Mouse (Mus musculus) embryonic facial prominence, embryonic 13.5 days (tissue): ENCODE results near the gene Zfp13. TPM values are rescaled to one million over a fixed set of nuclear protein-coding genes. Genes with fewer than 3 reads are reported as not detected.

Experiments used
- ATAC-seq: fragments of 200-750 bp; cut with Nextera tagmentation; 2 replicates; pipeline ENCODE4 v1.8.0; 2017; ENCODE audit warnings: low read depth; ENCODE audit not compliant: insufficient number of reproducible peaks, insufficient read depth, low FRiP score, low TSS enrichment
- H3K27ac ChIP-seq: fragments of 300-500 bp; sonication (generic); 2 replicates; pipeline ENCODE4 v1.5.1; 2015; ENCODE audit warnings: moderate library complexity, mild to moderate bottlenecking, inconsistent platforms
- H3K27me3 ChIP-seq: fragments of 300-500 bp; sonication (generic); 2 replicates; pipeline ENCODE4 v1.6.1; 2015; ENCODE audit warnings: mild to moderate bottlenecking, inconsistent platforms
- H3K36me3 ChIP-seq: fragments of 300-500 bp; sonication (generic); 2 replicates; pipeline ENCODE4 v1.6.1; 2015; ENCODE audit warnings: mild to moderate bottlenecking, inconsistent platforms
- H3K4me1 ChIP-seq: fragments of 300-500 bp; sonication (generic); 2 replicates; pipeline ENCODE4 v1.6.1; 2015; ENCODE audit warnings: inconsistent platforms
- H3K4me2 ChIP-seq: fragments of 300-500 bp; sonication (generic); 2 replicates; pipeline ENCODE4 v1.6.1; 2015; ENCODE audit warnings: moderate library complexity, mild to moderate bottlenecking, inconsistent platforms
- H3K4me3 ChIP-seq: fragments of 300-500 bp; sonication (generic); 2 replicates; pipeline ENCODE4 v1.5.1; 2015; ENCODE audit warnings: mild to moderate bottlenecking, inconsistent platforms
- H3K9ac ChIP-seq: fragments of 300-500 bp; sonication (generic); 2 replicates; pipeline ENCODE4 v1.6.1; 2015; ENCODE audit warnings: mild to moderate bottlenecking, inconsistent platforms
- H3K9me3 ChIP-seq: fragments of 300-500 bp; sonication (generic); 2 replicates; pipeline ENCODE4 v1.6.1; 2016; ENCODE audit warnings: inconsistent platforms
- WGBS: fragments of 180-500 bp; shearing (Covaris S2); methylation state at CpG from one replicate; pipeline ENCODE4 v1.1.7; 2015; ENCODE audit warnings: mixed read lengths; 5-methylcytosine and 5-hydroxymethylcytosine counted together
- polyA plus RNA-seq: library from polyadenylated mRNA; unstranded; fragments of >200 nt; fragmentation: Nextera tagmentation; extraction: Ambion mirVana; gene quantifications from 2 replicates; pipeline ENCODE4 v1.2.1, GENCODE M21; 2015

The Zfp13 gene
- 18.2 and 21.9 TPM in 2 replicates for polyA plus RNA-seq

GRCm38 (mm10) chr17:23598582-23599552, at the start of gene Zfp13:
TSS of gene Zfp13 (minus strand) at chr17:23599487.
- WGBS, result 5% methylated on average over 31 of the region's 31 CpGs
- Histone ChIP-seq H3K9me3 (no peaks in the 10 kb centered on the region), H3K36me3 (no peaks in the 10 kb centered on the region), H3K4me2 (peak within 1 kb of the TSS; percentile 78), H3K9ac (peak within 1 kb of the TSS; percentile 74), H3K4me1 (peaks cover 28% of the 10 kb centered on the region), H3K27me3 (no peaks in the 10 kb centered on the region), H3K27ac (peak within 1 kb of the TSS; percentile 95), H3K4me3 (peak within 1 kb of the TSS; percentile 47)
- peak; percentile 93 for ATAC-seq

DNA sequence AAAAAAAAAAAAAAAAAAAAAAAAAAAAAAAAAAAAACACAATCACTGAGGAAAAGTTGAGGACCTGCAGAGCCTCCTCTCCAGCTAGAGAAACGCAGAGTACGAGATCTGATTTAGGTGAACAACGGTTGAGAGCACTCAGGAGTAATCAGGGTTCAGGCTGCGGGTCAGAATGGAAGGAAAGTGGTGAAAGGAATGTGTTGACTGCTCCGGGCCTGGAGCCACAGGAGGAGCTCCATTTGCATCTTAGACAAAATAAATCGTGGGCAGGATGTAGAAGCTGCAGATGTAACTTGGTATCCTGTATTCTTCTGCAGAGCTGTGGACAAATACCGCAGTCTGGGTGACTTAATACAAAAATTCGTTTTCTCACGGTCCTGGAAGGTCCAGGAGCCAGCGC, 46.6 kb upstream of the Zfp13 start:
- Histone ChIP-seq H3K4me1 (peaks cover 12% of the 10 kb centered on the region), H3K9me3 (0 out of 2 replicates have a peak, but pooled peaks cover 1% of the 10 kb centered on the region), H3K4me3 (no peak overlapping the region), H3K4me2 (no peak overlapping the region), H3K27ac (no peak overlapping the region), H3K36me3 (no peaks in the 10 kb centered on the region), H3K9ac (no peak overlapping the region), H3K27me3 (peaks cover 49% of the 10 kb centered on the region)
- no peak for ATAC-seq
- 28% methylated on average over 10 of the region's 10 CpGs for WGBS

DNA sequence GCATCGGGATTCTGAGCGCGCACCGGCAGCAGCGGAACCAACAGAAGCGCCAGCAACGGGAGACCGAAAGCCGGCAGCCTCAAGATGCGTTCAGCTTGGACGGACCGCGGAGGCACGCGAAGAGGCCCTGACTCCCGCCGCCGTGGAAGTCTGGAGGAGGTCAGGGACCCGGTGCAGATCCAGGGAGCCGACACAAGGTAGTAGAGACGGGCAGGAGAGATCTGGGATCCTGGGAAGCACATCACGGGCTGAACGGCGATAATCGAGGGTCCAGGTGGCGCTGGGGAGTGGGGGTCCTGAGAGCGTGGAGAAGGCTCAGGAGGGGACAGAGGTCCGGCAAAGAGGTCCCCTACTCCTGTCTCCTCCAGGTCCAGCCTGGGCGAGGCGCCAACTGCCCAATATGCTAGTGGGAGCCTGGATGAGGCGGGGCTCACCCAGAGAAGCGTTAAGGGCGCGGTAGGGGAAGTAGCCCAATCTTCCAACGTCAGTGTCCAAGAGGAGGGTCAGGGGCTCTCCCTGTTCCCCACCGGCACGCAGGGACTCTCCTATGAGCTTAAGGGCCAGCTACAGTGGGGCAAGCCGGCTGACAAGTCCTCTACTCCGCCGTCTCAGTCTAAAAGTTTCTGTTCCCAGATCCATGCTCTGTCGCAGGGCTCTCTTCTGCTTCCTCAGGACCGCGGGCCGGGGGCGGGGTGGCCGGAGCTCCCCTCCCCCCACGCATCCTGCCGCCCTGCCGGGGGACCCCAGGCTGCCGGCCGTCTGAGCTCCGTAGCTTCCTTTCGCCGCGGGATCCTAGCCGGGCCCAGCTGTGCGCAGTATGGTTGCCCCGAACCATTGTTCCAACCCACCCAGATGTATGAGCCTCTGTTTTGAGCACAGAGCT, 45.6 kb upstream of the Zfp13 start, which contains the start of gene Mmp25:
Gene Mmp25 (minus strand): TSS at position 665 of the 883 bp plus-strand sequence.
- H3K27ac ChIP-seq, result no peak within 1 kb of the TSS
- no peak for ATAC-seq

DNA sequence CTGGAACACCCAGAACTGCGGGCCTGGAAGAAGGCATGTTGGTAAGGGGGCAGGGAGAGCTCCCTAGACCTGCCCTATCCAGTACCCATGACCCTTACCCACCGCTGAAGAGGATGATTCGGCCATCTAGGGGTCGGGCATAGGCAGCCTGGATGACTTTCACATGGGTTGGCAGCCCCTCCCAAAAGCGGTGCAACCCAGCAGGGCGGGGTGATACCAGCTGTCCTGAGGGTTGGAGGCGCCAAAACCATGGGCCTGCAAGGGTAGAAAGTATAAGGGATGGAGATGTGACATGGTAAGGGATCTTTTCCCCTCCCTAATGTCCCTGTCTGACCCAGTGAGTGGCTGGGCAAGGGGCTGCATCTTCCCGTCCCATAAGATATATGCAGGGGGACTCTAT, 32.0 kb upstream of the Zfp13 start:
- Histone ChIP-seq H3K27me3 (peaks cover 5% of the 10 kb centered on the region; the same call in 1 of the 2 replicates), H3K36me3 (no peaks in the 10 kb centered on the region), H3K4me1 (peaks cover 4% of the 10 kb centered on the region; the same call in 1 of the 2 replicates), H3K4me3 (no peak overlapping the region), H3K9me3 (no peaks in the 10 kb centered on the region), H3K9ac (no peak overlapping the region), H3K4me2 (no peak overlapping the region), H3K27ac (no peak overlapping the region)
- 83% methylated on average over 8 of the region's 8 CpGs for WGBS
- ATAC-seq, result no peak

More for the DNA sequence above, 45.6 kb upstream of the Zfp13 start, which contains the start of gene Mmp25:
- Histone ChIP-seq H3K9me3 (0 out of 2 replicates have a peak, but pooled peaks cover 3% of the 10 kb centered on the region), H3K4me2 (peak within 1 kb of the TSS; percentile 82), H3K27me3 (peaks cover 49% of the 10 kb centered on the region), H3K36me3 (no peaks in the 10 kb centered on the region), H3K9ac (peak within 1 kb of the TSS; percentile 67), H3K4me3 (peak within 1 kb of the TSS; percentile 48), H3K4me1 (peaks cover 12% of the 10 kb centered on the region)
- WGBS, result under 1% methylated on average over 58 of the region's 58 CpGs

GRCm38 (mm10) chr17:23630195-23631020, 31.1 kb upstream of the Zfp13 start:
- Histone ChIP-seq H3K9me3 (no peaks in the 10 kb centered on the region), H3K4me2 (peak overlapping the region; percentile 57), H3K4me3 (peak overlapping the region; percentile 27), H3K4me1 (peaks cover 4% of the 10 kb centered on the region; the same call in 1 of the 2 replicates), H3K9ac (peak overlapping the region; percentile 65), H3K27ac (no peak overlapping the region), H3K27me3 (peaks cover 5% of the 10 kb centered on the region; the same call in 1 of the 2 replicates), H3K36me3 (no peaks in the 10 kb centered on the region)
- peak; percentile 78 for ATAC-seq
- WGBS, result 16% methylated on average over 22 of the region's 22 CpGs

DNA sequence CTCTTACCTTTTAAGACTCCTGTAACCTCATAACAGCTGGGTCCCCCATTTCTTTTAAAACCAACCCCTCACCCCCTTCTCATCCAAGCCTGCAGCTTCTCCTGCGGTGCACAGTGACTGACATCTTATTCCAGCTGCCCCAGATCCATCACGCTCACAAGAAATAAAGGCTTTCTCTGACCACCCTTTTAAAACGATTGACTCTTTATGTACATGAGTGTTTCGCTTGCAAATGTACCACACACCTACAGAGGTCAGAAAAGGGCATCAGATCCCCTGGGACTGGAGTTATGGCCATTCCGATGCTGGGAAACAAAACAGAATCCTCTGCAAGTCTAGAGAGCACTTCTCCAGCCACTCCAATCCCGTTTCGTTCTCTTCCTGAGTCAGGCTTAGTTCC, 28.5 kb upstream of the Zfp13 start:
- WGBS, result 41% methylated on average over 7 of the region's 7 CpGs
- H3K27me3 ChIP-seq, result peaks cover 5% of the 10 kb centered on the region; the same call in 1 of the 2 replicates
- H3K9me3 ChIP-seq, result no peaks in the 10 kb centered on the region
- H3K9ac ChIP-seq, result no peak overlapping the region
- peaks cover 4% of the 10 kb centered on the region; the same call in 1 of the 2 replicates for H3K4me1 ChIP-seq
- H3K27ac ChIP-seq, result no peak overlapping the region
- no peaks in the 10 kb centered on the region for H3K36me3 ChIP-seq
- H3K4me2 ChIP-seq, result no peak overlapping the region
- ATAC-seq, result no peak
- H3K4me3 ChIP-seq, result no peak overlapping the region

GRCm38 (mm10) chr17:23620351-23620750, 21.1 kb upstream of the Zfp13 start:
- no peak overlapping the region for H3K4me3 ChIP-seq
- no peaks in the 10 kb centered on the region for H3K9me3 ChIP-seq
- no peak for ATAC-seq
- no peak overlapping the region for H3K9ac ChIP-seq
- H3K36me3 ChIP-seq, result no peaks in the 10 kb centered on the region
- H3K4me1 ChIP-seq, result no peaks in the 10 kb centered on the region
- H3K4me2 ChIP-seq, result no peak overlapping the region
- H3K27ac ChIP-seq, result no peak overlapping the region
- 73% methylated on average over 7 of the region's 7 CpGs for WGBS
- H3K27me3 ChIP-seq, result peaks cover 9% of the 10 kb centered on the region

DNA sequence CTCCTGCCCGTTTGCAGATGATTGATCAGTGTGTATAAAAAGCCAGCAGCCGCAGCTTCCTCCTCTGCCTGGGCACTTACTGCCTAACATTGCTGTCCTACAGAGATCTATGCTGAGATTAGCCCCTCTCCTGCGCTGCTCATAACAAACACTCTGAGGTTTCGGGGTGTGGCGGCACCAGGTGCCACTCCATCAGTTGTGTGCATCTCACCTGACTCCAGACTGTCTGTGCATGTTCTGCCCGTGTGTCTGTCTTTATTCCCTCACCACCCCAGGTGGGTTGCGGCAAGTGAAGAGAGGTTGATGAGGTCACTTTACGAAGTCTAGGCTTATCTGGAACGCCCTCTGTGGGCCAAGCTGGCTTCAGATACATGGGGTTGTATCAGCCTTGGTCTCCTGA, 17.8 kb upstream of the Zfp13 start:
- Histone ChIP-seq H3K27ac (no peak overlapping the region), H3K9me3 (no peaks in the 10 kb centered on the region), H3K27me3 (peaks cover 9% of the 10 kb centered on the region), H3K4me1 (no peaks in the 10 kb centered on the region), H3K36me3 (no peaks in the 10 kb centered on the region), H3K4me2 (no peak overlapping the region), H3K9ac (no peak overlapping the region), H3K4me3 (no peak overlapping the region)
- WGBS, result 64% methylated on average over 9 of the region's 9 CpGs
- no peak for ATAC-seq

DNA sequence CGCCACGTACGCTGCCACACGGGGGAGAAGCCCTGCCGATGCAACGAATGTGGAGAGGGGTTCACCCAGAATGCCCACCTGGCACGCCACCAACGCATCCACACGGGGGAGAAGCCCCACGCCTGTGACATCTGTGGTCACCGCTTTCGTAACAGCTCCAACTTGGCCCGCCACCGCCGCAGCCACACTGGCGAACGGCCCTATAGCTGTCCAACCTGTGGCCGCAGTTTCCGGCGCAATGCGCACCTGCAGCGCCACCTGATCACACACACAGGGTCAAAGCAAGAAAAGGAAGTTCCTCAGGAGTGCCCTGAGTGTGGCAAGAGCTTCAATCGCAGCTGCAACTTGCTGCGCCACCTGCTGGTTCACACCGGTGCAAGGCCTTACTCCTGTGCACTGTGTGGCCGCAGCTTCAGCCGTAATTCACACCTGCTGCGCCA, 11.1 kb upstream of the Zfp13 start:
- 84% methylated on average over 28 of the region's 28 CpGs for WGBS
- no peak for ATAC-seq
- Histone ChIP-seq H3K27ac (no peak overlapping the region), H3K27me3 (no peaks in the 10 kb centered on the region), H3K36me3 (no peaks in the 10 kb centered on the region), H3K9me3 (no peaks in the 10 kb centered on the region), H3K4me3 (no peak overlapping the region), H3K4me2 (no peak overlapping the region), H3K4me1 (no peaks in the 10 kb centered on the region), H3K9ac (no peak overlapping the region)

- Histone ChIP-seq H3K4me2 (no peak overlapping the region), H3K9me3 (no peaks in the 10 kb centered on the region), H3K9ac (no peak overlapping the region), H3K27ac (no peak overlapping the region), H3K27me3 (no peaks in the 10 kb centered on the region), H3K4me3 (no peak overlapping the region), H3K36me3 (no peaks in the 10 kb centered on the region), H3K4me1 (no peaks in the 10 kb centered on the region)
- 89% methylated on average over 24 of the region's 24 CpGs for WGBS
- ATAC-seq, result no peak
Measured at GRCm38 (mm10) chr17:23609612-23610011, 10.3 kb upstream of the Zfp13 start.
